Mouse (Mus musculus) CH12.LX (cell line): Measurements from ENCODE around the gene Pepd. TPM values are rescaled to one million over a fixed set of nuclear protein-coding genes. Genes with fewer than 3 reads are reported as not detected.
A peak's percentile ranks its signal among the peaks of the same experiment; 100 is the strongest.

Source experiments
- DNase-seq: peaks from one replicate; pipeline ENCODE4 v3.0.0-alpha.2; 2013; ENCODE audit errors: extremely low read depth
- H3K27ac ChIP-seq: 2 replicates; pipeline ENCODE4 v1.5.1; 2012; ENCODE audit warnings: low read depth, mild to moderate bottlenecking, control low read depth, moderate library complexity; ENCODE audit not compliant: insufficient read depth
- H3K27me3 ChIP-seq: replicated peaks from 2 replicates; pipeline ENCODE3; 2012; ENCODE audit warnings: inconsistent platforms
- H3K36me3 ChIP-seq, 2 experiments: replicated peaks in 1 of 2; 2 replicates each; pipeline versions ENCODE3 to v1.6.1; 2012; ENCODE audit warnings: inconsistent platforms in 1 of 2, low read length in 1 of 2, mild to moderate bottlenecking in 1 of 2, mixed read lengths in 1 of 2, moderate library complexity in 1 of 2; ENCODE audit not compliant: control insufficient read depth in 1 of 2, insufficient read depth in 1 of 2
- H3K4me1 ChIP-seq, 2 experiments: 2 replicates each; pipeline ENCODE4 v1.6.1; 2012; ENCODE audit warnings: inconsistent platforms in 1 of 2, moderate library complexity in 1 of 2; ENCODE audit not compliant: insufficient read depth in 2 of 2, control insufficient read depth in 1 of 2
- H3K4me2 ChIP-seq: 2 replicates; pipeline ENCODE4 v1.6.1; 2012; ENCODE audit warnings: low read depth, mild to moderate bottlenecking, control low read depth; ENCODE audit not compliant: poor library complexity, insufficient read depth, severe bottlenecking
- H3K4me3 ChIP-seq, 3 experiments: fragments of 150-350 bp in 1 of 3; sonication (generic) in 1 of 3; replicated peaks in 1 of 3; 2 replicates each; pipeline versions ENCODE3 to v1.5.1; 2011 to 2012; ENCODE audit warnings: low read depth in 2 of 3, low read length in 2 of 3, mild to moderate bottlenecking in 2 of 3, moderate library complexity in 2 of 3, control low read depth in 1 of 3, improper control_type of control experiment in 1 of 3, inconsistent platforms in 1 of 3, mixed read lengths in 1 of 3; ENCODE audit not compliant: poor library complexity in 1 of 3
- H3K79me2 ChIP-seq: replicated peaks from 2 replicates; pipeline ENCODE4 v1.6.1; 2012; ENCODE audit warnings: mild to moderate bottlenecking, moderate library complexity; ENCODE audit not compliant: control insufficient read depth, poor library complexity, insufficient read depth, severe bottlenecking; ENCODE audit errors: extremely low read depth
- H3K9ac ChIP-seq: 2 replicates; pipeline ENCODE4 v1.6.1; 2012; ENCODE audit warnings: low read depth, mild to moderate bottlenecking, control low read depth, moderate library complexity; ENCODE audit not compliant: insufficient read depth
- H3K9me3 ChIP-seq: replicated peaks from 2 replicates; pipeline ENCODE3; 2012; ENCODE audit warnings: low read length, inconsistent platforms, mixed read lengths
- CHD1 ChIP-seq: IDR thresholded peaks from 2 replicates; pipeline ENCODE4 v1.6.1; 2012; ENCODE audit warnings: low read depth, low read length, improper control_type of control experiment, inconsistent platforms
- CTCF ChIP-seq, 2 experiments: IDR thresholded peaks in 1 of 2; conservative IDR thresholded peaks in 1 of 2; 2 replicates each; pipeline ENCODE4 v1.5.1; 2011 to 2012; ENCODE audit warnings: low read depth in 2 of 2, low read length in 2 of 2, improper control_type of control experiment in 1 of 2, inconsistent platforms in 1 of 2, mild to moderate bottlenecking in 1 of 2, moderate library complexity in 1 of 2
- E2F4 ChIP-seq: IDR thresholded peaks from 2 replicates; pipeline ENCODE4 v1.6.1; 2011; ENCODE audit warnings: low read depth, low read length, improper control_type of control experiment; ENCODE audit not compliant: insufficient replicate concordance
- ETS1 ChIP-seq: conservative IDR thresholded peaks from 2 replicates; pipeline ENCODE4 v1.6.1; 2012; ENCODE audit warnings: low read depth, mild to moderate bottlenecking, inconsistent platforms, low read length, improper control_type of control experiment, moderate library complexity
- GABPA ChIP-seq: IDR thresholded peaks from 2 replicates; pipeline ENCODE4 v1.6.1; 2012; ENCODE audit warnings: low read depth, low read length, improper control_type of control experiment, inconsistent platforms; ENCODE audit not compliant: insufficient replicate concordance
- JUN ChIP-seq: IDR thresholded peaks from 2 replicates; pipeline ENCODE4 v1.6.1; 2011; ENCODE audit warnings: low read depth, mild to moderate bottlenecking, low read length, improper control_type of control experiment, moderate library complexity; ENCODE audit not compliant: insufficient read depth
- JUND ChIP-seq: conservative IDR thresholded peaks from 2 replicates; pipeline ENCODE4 v1.6.1; 2011; ENCODE audit warnings: low read depth, low read length, improper control_type of control experiment
- KAT2A ChIP-seq: IDR thresholded peaks from 2 replicates; pipeline ENCODE4 v1.6.1; 2012; ENCODE audit warnings: low read length, improper control_type of control experiment, inconsistent platforms; ENCODE audit not compliant: insufficient replicate concordance
- MAFK ChIP-seq: IDR thresholded peaks from 2 replicates; pipeline ENCODE4 v1.6.1; 2011; ENCODE audit warnings: low read length, improper control_type of control experiment; ENCODE audit not compliant: insufficient replicate concordance
- MAX ChIP-seq: IDR thresholded peaks from 2 replicates; pipeline ENCODE4 v1.6.1; 2011; ENCODE audit warnings: low read length, improper control_type of control experiment
- MAZ ChIP-seq: IDR thresholded peaks from 2 replicates; pipeline ENCODE4 v1.6.1; 2012; ENCODE audit warnings: low read depth, mild to moderate bottlenecking, inconsistent platforms, low read length, improper control_type of control experiment, moderate library complexity
- MEF2A ChIP-seq: IDR thresholded peaks from 2 replicates; pipeline ENCODE4 v1.6.1; 2014; ENCODE audit warnings: low read depth, mild to moderate bottlenecking, inconsistent platforms, low read length, improper control_type of control experiment, borderline replicate concordance
- MXI1 ChIP-seq: IDR thresholded peaks from 2 replicates; pipeline ENCODE4 v1.6.1; 2011; ENCODE audit warnings: mild to moderate bottlenecking, low read depth, low read length, improper control_type of control experiment
- MYC ChIP-seq: IDR thresholded peaks from 2 replicates; pipeline ENCODE4 v1.6.1; 2011; ENCODE audit warnings: low read depth, mild to moderate bottlenecking, improper control_type of control experiment, low read length
- NRF1 ChIP-seq: IDR thresholded peaks from 2 replicates; pipeline ENCODE4 v1.6.1; 2014; ENCODE audit warnings: low read depth, mild to moderate bottlenecking, inconsistent platforms, low read length, improper control_type of control experiment, moderate library complexity
- RAD21 ChIP-seq: IDR thresholded peaks from 2 replicates; pipeline ENCODE4 v1.6.1; 2011; ENCODE audit warnings: low read depth, mild to moderate bottlenecking, low read length, improper control_type of control experiment, moderate library complexity
- RCOR1 ChIP-seq: conservative IDR thresholded peaks from 2 replicates; pipeline ENCODE4 v1.6.1; 2012; ENCODE audit warnings: low read depth, mild to moderate bottlenecking, inconsistent platforms, low read length, improper control_type of control experiment
- SMC3 ChIP-seq: IDR thresholded peaks from 2 replicates; pipeline ENCODE4 v1.6.1; 2011; ENCODE audit warnings: low read depth, low read length, improper control_type of control experiment
- TBP ChIP-seq: conservative IDR thresholded peaks from 2 replicates; pipeline ENCODE4 v1.6.1; 2011; ENCODE audit warnings: low read depth, low read length, improper control_type of control experiment
- TCF12 ChIP-seq: IDR thresholded peaks from 2 replicates; pipeline ENCODE4 v1.6.1; 2014; ENCODE audit warnings: low read depth, mild to moderate bottlenecking, inconsistent platforms, low read length, improper control_type of control experiment
- UBTF ChIP-seq: IDR thresholded peaks from 2 replicates; pipeline ENCODE4 v1.6.1; 2012; ENCODE audit warnings: low read depth, mild to moderate bottlenecking, inconsistent platforms, low read length, improper control_type of control experiment, moderate library complexity
- ZC3H11A ChIP-seq: IDR thresholded peaks from 2 replicates; pipeline ENCODE4 v1.6.1; 2012; ENCODE audit warnings: low read depth, mild to moderate bottlenecking, inconsistent platforms, low read length, improper control_type of control experiment
- ZKSCAN1 ChIP-seq: IDR thresholded peaks from 2 replicates; pipeline ENCODE4 v1.6.1; 2012; ENCODE audit warnings: low read depth, inconsistent platforms, low read length, improper control_type of control experiment, borderline replicate concordance
- dilution Hi-C: fragments of 300-500 bp; cut with MboI; formaldehyde crosslinking; loops from 2 replicates; pipeline ENCODE4 v1.14.3; 2020; ENCODE audit warnings: low sequenced_read_pairs; ENCODE audit not compliant: extremely low pct_unique_long_range_greater_than_20kb, extremely low pct_ligation_motif_present
- in situ Hi-C: fragments of 300-500 bp; cut with MboI; formaldehyde crosslinking; loops from 3 replicates; pipeline ENCODE4 v1.14.3; 2019; ENCODE audit warnings: low sequenced_read_pairs, low pct_ligation_motif_present, low pct_unique_long_range_greater_than_20kb, mixed read lengths
- polyA plus RNA-seq: library from polyadenylated mRNA; unstranded; fragments of >175 nt; gene quantifications from 2 replicates; pipeline ENCODE4 v1.2.1, GENCODE M21; 2012; ENCODE audit warnings: low read depth; ENCODE audit not compliant: insufficient read length
- total RNA-seq, 2 experiments: library from RNA; depleted of rRNA; stranded (reverse); fragments of 300-350 nt in 1 of 2; fragments of >200 nt in 1 of 2; gene quantifications; 2 replicates each; pipeline ENCODE4 v1.2.3; 2012 to 2014

Pepd gene
- total and polyA plus RNA-seq, 3 experiments = 52.4 to 68.3 (median 53.5) TPM

DNA sequence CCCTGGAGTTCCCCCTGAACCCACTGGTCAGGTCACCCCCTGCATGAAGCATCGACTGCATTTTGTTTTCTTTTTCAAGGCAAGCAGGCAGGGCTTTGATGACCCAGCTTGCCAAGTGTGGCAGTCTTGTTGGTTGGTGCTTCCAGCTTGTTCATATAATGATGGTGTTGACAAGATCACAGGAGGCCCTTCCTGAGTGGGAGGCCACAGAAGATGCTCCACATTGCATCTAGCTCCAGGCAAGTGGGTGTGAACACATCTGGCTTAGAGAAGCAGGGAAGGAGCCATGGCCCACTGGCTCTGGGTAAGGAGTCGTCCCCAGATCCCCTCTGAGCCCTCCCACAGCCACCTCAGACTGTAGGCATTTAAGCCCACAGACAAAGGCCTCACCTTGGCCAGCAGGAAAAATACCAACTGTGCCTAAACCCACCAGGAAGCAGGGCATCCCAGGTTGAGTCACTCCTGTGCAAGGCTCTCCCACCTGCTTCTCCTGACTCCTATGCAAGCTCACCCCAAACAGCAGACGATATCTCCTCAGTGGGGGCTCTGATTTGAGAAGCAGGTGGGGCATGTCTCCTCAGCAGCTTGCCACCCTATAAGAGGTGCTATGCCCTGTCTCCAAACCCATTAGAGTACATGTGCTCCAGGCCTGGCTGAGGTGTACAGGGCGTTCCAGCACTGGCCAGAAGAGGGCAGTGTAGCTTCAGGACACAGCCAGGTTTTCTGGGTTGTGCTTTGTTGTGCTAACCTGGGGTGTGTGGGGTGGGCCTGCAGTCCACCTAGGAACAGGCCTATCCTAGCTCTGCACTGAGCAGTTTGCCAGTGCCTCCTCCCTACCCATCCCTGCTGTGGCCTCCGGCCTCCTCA is 113.5 kb downstream of the Pepd start:
- H3K79me2 ChIP-seq = no peaks in the 10 kb centered on the region
- TF ChIP-seq JUND (no peak), RCOR1 (no peak), KAT2A (no peak), UBTF (no peak), MYC (0 out of 2 replicates have a peak, but pooled peaks have one; percentile 22), RAD21 (peak; percentile 87), CHD1 (no peak), CTCF (conservative IDR thresholded peaks at IDR 0.05 in 1 of 2, IDR thresholded peaks at IDR 0.05 in 1 of 2; ENCODE audit: low read depth in 2 of 2, low read length in 2 of 2) (peak; percentile 73 to 92), SMC3 (peak; percentile 92), MAX (0 out of 2 replicates have a peak, but pooled peaks have one; percentile 37), ZKSCAN1 (no peak), TCF12 (no peak), NRF1 (no peak), TBP (no peak), ETS1 (no peak), JUN (no peak), E2F4 (no peak), MAZ (0 out of 2 replicates have a peak, but pooled peaks have one; percentile 28), MXI1 (no peak), MAFK (no peak), MEF2A (no peak), ZC3H11A (peak; percentile 68; the same call in 1 of the 2 replicates), GABPA (no peak)
- no peak overlapping the region for H3K27ac ChIP-seq
- peaks cover 2 to 19% of the 10 kb centered on the region in 2 experiments for H3K4me1 ChIP-seq
- in situ Hi-C loops (no loop called here), dilution Hi-C loops (no loop called here)
- peaks cover 16 to 83% of the 10 kb centered on the region in 2 experiments for H3K36me3 ChIP-seq
- H3K9me3 ChIP-seq = no peaks in the 10 kb centered on the region
- H3K27me3 ChIP-seq = no peaks in the 10 kb centered on the region
- no peak overlapping the region for H3K4me2 ChIP-seq
- H3K9ac ChIP-seq = no peak overlapping the region
- H3K4me3 ChIP-seq = no peak overlapping the region
- peak; percentile 52 for DNase-seq
